Mouse (Mus musculus): ENCODE measurements around the gene Large1. TPM values are rescaled to one million over a fixed set of nuclear protein-coding genes. Genes with fewer than 3 reads are reported as not detected.
A peak's percentile ranks its signal among the peaks of the same experiment; 100 is the strongest.

Large1 gene
- polyA plus RNA-seq, 1 experiment from 2014 or later: 8.3 TPM

GRCm38 (mm10) chr8:73234209-73234608, 119.1 kb downstream of the Large1 start:
- no peaks in the 10 kb centered on the region for H3K4me1 ChIP-seq (replicated peaks)
- no peaks in the 10 kb centered on the region for H3K27me3 ChIP-seq
- H3K27ac ChIP-seq: no peak overlapping the region
- H3K9ac ChIP-seq (replicated peaks): no peak overlapping the region
- H3K36me3 ChIP-seq: no peaks in the 10 kb centered on the region
- no peak overlapping the region for H3K4me3 ChIP-seq (replicated peaks)
- no peaks in the 10 kb centered on the region for H3K9me3 ChIP-seq
- no peak overlapping the region for H3K4me2 ChIP-seq
- ATAC-seq (ENCODE audit: insufficient number of reproducible peaks, insufficient read depth, low FRiP score, low TSS enrichment, low read depth): no peak
- WGBS: 92% methylated on average over 1 of the region's 1 CpGs

GRCm38 (mm10) chr8:73233358-73234041, 119.8 kb downstream of the Large1 start:
- 57% methylated on average over 6 of the region's 6 CpGs for WGBS
- Histone ChIP-seq H3K27ac (no peak overlapping the region), H3K9ac (replicated peaks) (no peak overlapping the region), H3K4me2 (no peak overlapping the region), H3K4me3 (replicated peaks) (no peak overlapping the region), H3K4me1 (replicated peaks) (no peaks in the 10 kb centered on the region), H3K9me3 (no peaks in the 10 kb centered on the region), H3K27me3 (no peaks in the 10 kb centered on the region), H3K36me3 (no peaks in the 10 kb centered on the region)
- ATAC-seq (ENCODE audit: insufficient number of reproducible peaks, insufficient read depth, low FRiP score, low TSS enrichment, low read depth): no peak

GRCm38 (mm10) chr8:73226841-73227240, 126.5 kb downstream of the Large1 start:
- Histone ChIP-seq H3K9me3 (no peaks in the 10 kb centered on the region), H3K27me3 (no peaks in the 10 kb centered on the region), H3K4me3 (replicated peaks) (no peak overlapping the region), H3K9ac (replicated peaks) (no peak overlapping the region), H3K4me2 (no peak overlapping the region), H3K36me3 (no peaks in the 10 kb centered on the region), H3K4me1 (replicated peaks) (no peaks in the 10 kb centered on the region), H3K27ac (no peak overlapping the region)
- 85% methylated on average over 3 of the region's 3 CpGs for WGBS
- no peak for ATAC-seq (ENCODE audit: insufficient number of reproducible peaks, insufficient read depth, low FRiP score, low TSS enrichment, low read depth)

- no peaks in the 10 kb centered on the region for H3K36me3 ChIP-seq
- 76% methylated on average over 2 of the region's 2 CpGs for WGBS
- ATAC-seq (ENCODE audit: insufficient number of reproducible peaks, insufficient read depth, low FRiP score, low TSS enrichment, low read depth): no peak
These were observed 127.7 kb downstream of the Large1 start for GRCm38 (mm10) chr8:73225654-73226053.

GRCm38 (mm10) chr8:73219178-73219811, 134.0 kb downstream of the Large1 start:
- no peaks in the 10 kb centered on the region for H3K36me3 ChIP-seq
- H3K9me3 ChIP-seq: no peaks in the 10 kb centered on the region
- no peak overlapping the region for H3K27ac ChIP-seq
- no peak overlapping the region for H3K4me2 ChIP-seq
- no peaks in the 10 kb centered on the region for H3K27me3 ChIP-seq
- H3K4me3 ChIP-seq (replicated peaks): no peak overlapping the region
- ATAC-seq (ENCODE audit: insufficient number of reproducible peaks, insufficient read depth, low FRiP score, low TSS enrichment, low read depth): no peak
- no peaks in the 10 kb centered on the region for H3K4me1 ChIP-seq (replicated peaks)
- WGBS: 92% methylated on average over 6 of the region's 6 CpGs
- H3K9ac ChIP-seq (replicated peaks): no peak overlapping the region

More at GRCm38 (mm10) chr8:73225654-73226053, 127.7 kb downstream of the Large1 start:
- no peaks in the 10 kb centered on the region for H3K4me1 ChIP-seq (replicated peaks)
- H3K4me2 ChIP-seq: no peak overlapping the region
- H3K9ac ChIP-seq (replicated peaks): no peak overlapping the region
- H3K4me3 ChIP-seq (replicated peaks): no peak overlapping the region
- no peaks in the 10 kb centered on the region for H3K27me3 ChIP-seq
- no peaks in the 10 kb centered on the region for H3K9me3 ChIP-seq
- no peak overlapping the region for H3K27ac ChIP-seq

GRCm38 (mm10) chr8:73206831-73207230, 146.5 kb downstream of the Large1 start:
- Histone ChIP-seq H3K9me3 (no peaks in the 10 kb centered on the region), H3K27me3 (no peaks in the 10 kb centered on the region), H3K4me2 (no peak overlapping the region), H3K36me3 (no peaks in the 10 kb centered on the region), H3K4me1 (replicated peaks) (no peaks in the 10 kb centered on the region; the same call in 1 of the 2 replicates), H3K4me3 (replicated peaks) (no peak overlapping the region), H3K27ac (no peak overlapping the region), H3K9ac (replicated peaks) (no peak overlapping the region)
- ATAC-seq (ENCODE audit: insufficient number of reproducible peaks, insufficient read depth, low FRiP score, low TSS enrichment, low read depth): no peak

GRCm38 (mm10) chr8:73201854-73202253, 151.5 kb downstream of the Large1 start:
- Histone ChIP-seq H3K4me2 (no peak overlapping the region), H3K27ac (no peak overlapping the region), H3K4me3 (replicated peaks) (no peak overlapping the region), H3K9me3 (no peaks in the 10 kb centered on the region), H3K9ac (replicated peaks) (no peak overlapping the region), H3K27me3 (no peaks in the 10 kb centered on the region), H3K4me1 (replicated peaks) (no peaks in the 10 kb centered on the region; the same call in 1 of the 2 replicates), H3K36me3 (no peaks in the 10 kb centered on the region)
- ATAC-seq (ENCODE audit: insufficient number of reproducible peaks, insufficient read depth, low FRiP score, low TSS enrichment, low read depth): no peak
- WGBS: 84% methylated on average over 2 of the region's 2 CpGs

GRCm38 (mm10) chr8:73197714-73198113, 155.6 kb downstream of the Large1 start:
- ATAC-seq (ENCODE audit: insufficient number of reproducible peaks, insufficient read depth, low FRiP score, low TSS enrichment, low read depth): no peak
- H3K27ac ChIP-seq: no peak overlapping the region
- no peak overlapping the region for H3K4me2 ChIP-seq
- no peaks in the 10 kb centered on the region; the same call in 1 of the 2 replicates for H3K4me1 ChIP-seq (replicated peaks)
- no peak overlapping the region for H3K9ac ChIP-seq (replicated peaks)
- WGBS: 88% methylated on average over 1 of the region's 1 CpGs
- no peaks in the 10 kb centered on the region for H3K9me3 ChIP-seq
- H3K36me3 ChIP-seq: no peaks in the 10 kb centered on the region
- H3K27me3 ChIP-seq: no peaks in the 10 kb centered on the region
- no peak overlapping the region for H3K4me3 ChIP-seq (replicated peaks)

- Histone ChIP-seq H3K4me2 (no peak overlapping the region), H3K9me3 (no peaks in the 10 kb centered on the region), H3K4me1 (replicated peaks) (no peaks in the 10 kb centered on the region), H3K27me3 (no peaks in the 10 kb centered on the region), H3K27ac (no peak overlapping the region), H3K4me3 (replicated peaks) (no peak overlapping the region), H3K9ac (replicated peaks) (no peak overlapping the region), H3K36me3 (no peaks in the 10 kb centered on the region)
- 90% methylated on average over 1 of the region's 1 CpGs for WGBS
- no peak for ATAC-seq (ENCODE audit: insufficient number of reproducible peaks, insufficient read depth, low FRiP score, low TSS enrichment, low read depth)
These were observed 164.7 kb downstream of the Large1 start for GRCm38 (mm10) chr8:73188684-73189083.

GRCm38 (mm10) chr8:73187381-73187780, 166.0 kb downstream of the Large1 start:
- no peak overlapping the region for H3K4me3 ChIP-seq (replicated peaks)
- no peaks in the 10 kb centered on the region for H3K27me3 ChIP-seq
- no peaks in the 10 kb centered on the region for H3K9me3 ChIP-seq
- H3K9ac ChIP-seq (replicated peaks): no peak overlapping the region
- no peaks in the 10 kb centered on the region for H3K36me3 ChIP-seq
- ATAC-seq (ENCODE audit: insufficient number of reproducible peaks, insufficient read depth, low FRiP score, low TSS enrichment, low read depth): no peak
- no peaks in the 10 kb centered on the region for H3K4me1 ChIP-seq (replicated peaks)
- H3K27ac ChIP-seq: no peak overlapping the region
- WGBS: 94% methylated on average over 1 of the region's 1 CpGs
- no peak overlapping the region for H3K4me2 ChIP-seq

GRCm38 (mm10) chr8:73178434-73178833, 174.9 kb downstream of the Large1 start:
- Histone ChIP-seq H3K9me3 (no peaks in the 10 kb centered on the region), H3K36me3 (no peaks in the 10 kb centered on the region), H3K4me1 (replicated peaks) (peaks cover 10% of the 10 kb centered on the region; the same call in 1 of the 2 replicates), H3K4me2 (no peak overlapping the region), H3K27me3 (no peaks in the 10 kb centered on the region), H3K27ac (peak overlapping the region; percentile 20; the same call in 1 of the 2 replicates), H3K4me3 (replicated peaks) (no peak overlapping the region), H3K9ac (replicated peaks) (no peak overlapping the region)
- WGBS: 50% methylated on average over 1 of the region's 1 CpGs
- ATAC-seq (ENCODE audit: insufficient number of reproducible peaks, insufficient read depth, low FRiP score, low TSS enrichment, low read depth): 0 out of 2 replicates have a peak, but pooled peaks have one; percentile 59

- ATAC-seq (ENCODE audit: insufficient number of reproducible peaks, insufficient read depth, low FRiP score, low TSS enrichment, low read depth): no peak
- no peak overlapping the region for H3K4me3 ChIP-seq (replicated peaks)
- H3K27ac ChIP-seq: no peak overlapping the region
- H3K9ac ChIP-seq (replicated peaks): no peak overlapping the region
- H3K27me3 ChIP-seq: no peaks in the 10 kb centered on the region
- no peak overlapping the region for H3K4me2 ChIP-seq
- H3K9me3 ChIP-seq: no peaks in the 10 kb centered on the region
- H3K36me3 ChIP-seq: no peaks in the 10 kb centered on the region
- no peaks in the 10 kb centered on the region for H3K4me1 ChIP-seq (replicated peaks)
These were observed 180.7 kb downstream of the Large1 start for GRCm38 (mm10) chr8:73172661-73173060.

Data from limb, embryonic 12.5 days (tissue).